Mouse (Mus musculus) MEL (cell line): ENCODE results near the gene Robo1. TPM values are rescaled to one million over a fixed set of nuclear protein-coding genes. Genes with fewer than 3 reads are reported as not detected.

Experiments used
- DNase-seq: peaks from one replicate; pipeline ENCODE4 v3.0.0; 2011; ENCODE audit warnings: low read depth, low spot score
- H3K27ac ChIP-seq: 2 replicates; pipeline ENCODE4 v1.5.1; 2012; ENCODE audit warnings: low read depth, mild to moderate bottlenecking, control low read depth, low read length, moderate library complexity; ENCODE audit not compliant: control insufficient read depth
- H3K27me3 ChIP-seq, 2 experiments: fragments of 150-350 bp in 1 of 2; sonication (generic) in 1 of 2; 2 replicates each; pipeline ENCODE4 v1.6.1; 2012; ENCODE audit warnings: low read length in 2 of 2, mild to moderate bottlenecking in 2 of 2, improper control_type of control experiment in 1 of 2, moderate library complexity in 1 of 2; ENCODE audit not compliant: insufficient read depth in 2 of 2, control insufficient read depth in 1 of 2
- H3K36me3 ChIP-seq, 2 experiments: 2 replicates each; pipeline ENCODE4 v1.6.1; 2012 to 2014; ENCODE audit warnings: low read length in 2 of 2, improper control_type of control experiment in 1 of 2, inconsistent platforms in 1 of 2, mild to moderate bottlenecking in 1 of 2; ENCODE audit not compliant: insufficient read depth in 2 of 2, control insufficient read depth in 1 of 2
- H3K4me1 ChIP-seq, 2 experiments: fragments of 150-350 bp in 1 of 2; sonication (generic) in 1 of 2; 2 replicates each; pipeline ENCODE4 v1.6.1; 2012; ENCODE audit warnings: low read length in 2 of 2, improper control_type of control experiment in 1 of 2, mild to moderate bottlenecking in 1 of 2; ENCODE audit not compliant: insufficient read depth in 2 of 2, control insufficient read depth in 1 of 2
- H3K4me3 ChIP-seq, 2 experiments: fragments of 150-350 bp in 1 of 2; sonication (generic) in 1 of 2; 2 replicates each; pipeline ENCODE4 v1.5.1; 2012; ENCODE audit warnings: low read depth in 2 of 2, low read length in 2 of 2, mild to moderate bottlenecking in 2 of 2, moderate library complexity in 2 of 2, control low read depth in 1 of 2, improper control_type of control experiment in 1 of 2; ENCODE audit not compliant: control insufficient read depth in 1 of 2, insufficient read depth in 1 of 2
- H3K79me2 ChIP-seq: 2 replicates; pipeline ENCODE4 v1.6.1; 2012; ENCODE audit warnings: mild to moderate bottlenecking, low read length, moderate library complexity; ENCODE audit not compliant: control insufficient read depth, poor library complexity, insufficient read depth
- H3K9ac ChIP-seq: 2 replicates; pipeline ENCODE4 v1.6.1; 2012; ENCODE audit warnings: low read depth, mild to moderate bottlenecking, control low read depth, low read length, moderate library complexity; ENCODE audit not compliant: control insufficient read depth, poor library complexity, severe bottlenecking
- H3K9me3 ChIP-seq: fragments of 150-350 bp; sonication (generic); replicated peaks from 2 replicates; pipeline ENCODE4 v1.6.1; 2012; ENCODE audit warnings: mild to moderate bottlenecking, low read length, improper control_type of control experiment, moderate library complexity; ENCODE audit not compliant: insufficient read depth
- CHD1 ChIP-seq: IDR thresholded peaks from 2 replicates; pipeline ENCODE4 v1.6.1; 2012; ENCODE audit warnings: low read depth, mild to moderate bottlenecking, inconsistent platforms, low read length, improper control_type of control experiment
- CHD2 ChIP-seq: IDR thresholded peaks from 2 replicates; pipeline ENCODE4 v1.6.1; 2011; ENCODE audit warnings: low read length, improper control_type of control experiment
- CTCF ChIP-seq, 3 experiments: IDR thresholded peaks in 2 of 3; conservative IDR thresholded peaks in 1 of 3; 2 replicates each; pipeline ENCODE4 v1.5.1; 2011 to 2012; ENCODE audit warnings: low read length in 3 of 3, low read depth in 2 of 3, mild to moderate bottlenecking in 2 of 3, improper control_type of control experiment in 1 of 3, inconsistent platforms in 1 of 3, mixed read lengths in 1 of 3, moderate library complexity in 1 of 3; ENCODE audit not compliant: control insufficient read depth in 1 of 3, insufficient read depth in 1 of 3, poor library complexity in 1 of 3, severe bottlenecking in 1 of 3
- E2F4 ChIP-seq: IDR thresholded peaks from 2 replicates; pipeline ENCODE4 v1.6.1; 2011; ENCODE audit warnings: low read depth, low read length, improper control_type of control experiment, borderline replicate concordance
- ELF1 ChIP-seq: IDR thresholded peaks from 2 replicates; pipeline ENCODE4 v1.6.1; 2014; ENCODE audit warnings: low read depth, mild to moderate bottlenecking, inconsistent platforms, low read length, improper control_type of control experiment, moderate library complexity
- GATA1 ChIP-seq: IDR thresholded peaks from 2 replicates; pipeline ENCODE4 v1.6.1; 2011; ENCODE audit warnings: low read depth, low read length, improper control_type of control experiment
- MYC ChIP-seq: IDR thresholded peaks from 2 replicates; pipeline ENCODE4 v1.6.1; 2011; ENCODE audit warnings: low read depth, mild to moderate bottlenecking, low read length, improper control_type of control experiment, moderate library complexity
- NELFE ChIP-seq: IDR thresholded peaks from 2 replicates; pipeline ENCODE4 v1.6.1; 2011; ENCODE audit warnings: low read depth, low read length, improper control_type of control experiment
- RAD21 ChIP-seq: IDR thresholded peaks from 2 replicates; pipeline ENCODE4 v1.6.1; 2011; ENCODE audit warnings: mild to moderate bottlenecking, low read depth, low read length, improper control_type of control experiment
- RCOR1 ChIP-seq: IDR thresholded peaks from 2 replicates; pipeline ENCODE4 v1.6.1; 2012; ENCODE audit warnings: low read depth, mild to moderate bottlenecking, inconsistent platforms, low read length, improper control_type of control experiment
- SMC3 ChIP-seq: IDR thresholded peaks from 2 replicates; pipeline ENCODE4 v1.6.1; 2011; ENCODE audit warnings: low read depth, low read length, improper control_type of control experiment
- TCF12 ChIP-seq: IDR thresholded peaks from 2 replicates; pipeline ENCODE4 v1.6.1; 2014; ENCODE audit warnings: low read depth, mild to moderate bottlenecking, inconsistent platforms, low read length, improper control_type of control experiment, moderate library complexity
- USF1 ChIP-seq: IDR thresholded peaks from 2 replicates; pipeline ENCODE4 v1.6.1; 2014; ENCODE audit warnings: low read depth, mild to moderate bottlenecking, inconsistent platforms, low read length, improper control_type of control experiment, moderate library complexity
- ZC3H11A ChIP-seq: IDR thresholded peaks from 2 replicates; pipeline ENCODE4 v1.6.1; 2012; ENCODE audit warnings: low read depth, mild to moderate bottlenecking, inconsistent platforms, low read length, improper control_type of control experiment
- ZKSCAN1 ChIP-seq: IDR thresholded peaks from 2 replicates; pipeline ENCODE4 v1.6.1; 2012; ENCODE audit warnings: low read depth, mild to moderate bottlenecking, inconsistent platforms, low read length, improper control_type of control experiment, moderate library complexity
- ZMIZ1 ChIP-seq: IDR thresholded peaks from 2 replicates; pipeline ENCODE4 v1.6.1; 2012; ENCODE audit warnings: low read depth, mild to moderate bottlenecking, inconsistent platforms, low read length, improper control_type of control experiment, moderate library complexity
- polyA plus RNA-seq, 2 experiments: library from polyadenylated mRNA; stranded (reverse) in 1 of 2; unstranded in 1 of 2; fragments of >175 nt in 1 of 2; fragments of >200 nt in 1 of 2; gene quantifications; 2 replicates each; pipeline versions ENCODE4 v1.2.1 to v1.2.4; 2012; ENCODE audit warnings: low replicate concordance in 2 of 2, low read depth in 1 of 2; ENCODE audit not compliant: insufficient read length in 2 of 2, insufficient read depth in 1 of 2, missing spikeins in 1 of 2
- total RNA-seq: library from RNA; depleted of rRNA; stranded (reverse); fragments of 300-350 nt; gene quantifications from 2 replicates; pipeline ENCODE4 v1.2.3, GENCODE M21; 2012

The Robo1 gene
- total and polyA plus RNA-seq, 3 experiments, result not detected

- Histone ChIP-seq H3K36me3 (no peaks in the 10 kb centered on the region), H3K9me3 (no peaks in the 10 kb centered on the region), H3K79me2 (no peaks in the 10 kb centered on the region), H3K4me1 (no peaks in the 10 kb centered on the region), H3K9ac (no peak overlapping the region), H3K27me3 (no peaks in the 10 kb centered on the region), H3K27ac (no peak overlapping the region), H3K4me3 (no peak overlapping the region)
- TF ChIP-seq SMC3, result peak; percentile 24
- no peak for TF ChIP-seq ZC3H11A
- TF ChIP-seq USF1, result no peak
- no peak for TF ChIP-seq ZKSCAN1
- TF ChIP-seq CTCF (IDR thresholded peaks at IDR 0.05 in 2 of 3, conservative IDR thresholded peaks at IDR 0.05 in 1 of 3; ENCODE audit: control insufficient read depth in 1 of 3, insufficient read depth in 1 of 3, low read depth in 2 of 3, low read length in 3 of 3, poor library complexity in 1 of 3, severe bottlenecking in 1 of 3), result peak in 1 of 3 experiments; percentile 5; a peak in 1 of 6 replicates
- peak; percentile 1 for DNase-seq
These were observed 655.7 kb downstream of the Robo1 start for GRCm38 (mm10) chr16:72963782-72964181.

GRCm38 (mm10) chr16:72967509-72967908 is 659.4 kb downstream of the Robo1 start:
- Histone ChIP-seq H3K79me2 (no peaks in the 10 kb centered on the region), H3K4me1 (no peaks in the 10 kb centered on the region), H3K4me3 (no peak overlapping the region), H3K36me3 (no peaks in the 10 kb centered on the region), H3K9me3 (no peaks in the 10 kb centered on the region), H3K27me3 (no peaks in the 10 kb centered on the region), H3K9ac (no peak overlapping the region), H3K27ac (no peak overlapping the region)
- TF ChIP-seq NELFE (no peak), TCF12 (no peak), RAD21 (no peak), GATA1 (no peak), RCOR1 (no peak), E2F4 (no peak), ZMIZ1 (no peak), ELF1 (no peak), CHD2 (no peak), CHD1 (no peak)
- DNase-seq, result no peak

- Histone ChIP-seq H3K9me3 (no peaks in the 10 kb centered on the region), H3K27me3 (no peaks in the 10 kb centered on the region)
- TF ChIP-seq MYC, result no peak
- no peak for TF ChIP-seq ZKSCAN1
- TF ChIP-seq NELFE, result no peak
- no peak for TF ChIP-seq CHD1
- TF ChIP-seq, all 39 proteins: peak for 0
These were observed 661.9 kb downstream of the Robo1 start for GRCm38 (mm10) chr16:72969990-72970389.

More at GRCm38 (mm10) chr16:72969990-72970389, 661.9 kb downstream of the Robo1 start:
- H3K9ac ChIP-seq, result no peak overlapping the region
- no peak overlapping the region for H3K27ac ChIP-seq
- no peaks in the 10 kb centered on the region for H3K36me3 ChIP-seq
- no peaks in the 10 kb centered on the region for H3K79me2 ChIP-seq
- DNase-seq, result no peak
- H3K4me3 ChIP-seq, result no peak overlapping the region
- H3K4me1 ChIP-seq, result no peaks in the 10 kb centered on the region
